Mouse (Mus musculus): Measurements from ENCODE around the gene Fbxo24. TPM values are rescaled to one million over a fixed set of nuclear protein-coding genes. Genes with fewer than 3 reads are reported as not detected.

Fbxo24 gene
- polyA plus RNA-seq, 1 experiment from 2014 or later, result 0.14 TPM

DNA sequence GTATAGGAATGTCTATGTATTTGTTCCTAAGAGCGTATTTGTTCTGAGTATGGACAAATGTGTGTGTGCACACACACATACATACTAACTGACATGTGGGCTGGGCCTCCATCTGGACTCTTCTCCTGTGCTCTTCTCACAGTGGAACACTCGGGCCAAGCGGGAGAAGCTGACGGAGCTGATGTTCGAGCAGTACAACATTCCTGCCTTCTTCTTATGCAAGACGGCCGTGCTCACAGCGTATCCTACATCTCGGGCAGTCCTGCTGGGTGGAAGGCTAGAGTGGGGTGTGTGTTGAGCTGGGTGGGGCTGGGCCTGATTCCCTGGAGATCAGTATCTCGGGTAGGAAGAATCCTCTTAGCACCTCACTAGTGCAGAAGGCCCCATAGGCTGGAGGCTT is 65.8 kb downstream of the Fbxo24 start:
- DNase-seq (ENCODE audit: low spot score), result no peak

Other genes with a start within 250 kb of the Fbxo24 start
- 0.01 and 0.08 TPM in 2 replicates for gene Zan, start 151.9 kb downstream of the Fbxo24 start, polyA plus RNA-seq (2015; fragmentation: Nextera tagmentation; extraction: Ambion mirVana)
- 84.6 and 90.0 TPM in 2 replicates for gene Pop7, start 126.5 kb downstream of the Fbxo24 start, polyA plus RNA-seq (2015; fragmentation: Nextera tagmentation; extraction: Ambion mirVana)
- 10.5 and 15.9 TPM in 2 replicates for gene Gigyf1, start 110.5 kb downstream of the Fbxo24 start, polyA plus RNA-seq (2015; fragmentation: Nextera tagmentation; extraction: Ambion mirVana)
- not detected in 2 replicates for gene Epo, start 95.8 kb downstream of the Fbxo24 start, polyA plus RNA-seq (2015; fragmentation: Nextera tagmentation; extraction: Ambion mirVana)
- gene Gnb2, start 95.5 kb downstream of the Fbxo24 start, polyA plus RNA-seq (2015; fragmentation: Nextera tagmentation; extraction: Ambion mirVana), result 425 and 451 TPM in 2 replicates
- gene Actl6b, start 75.5 kb downstream of the Fbxo24 start, polyA plus RNA-seq (2015; fragmentation: Nextera tagmentation; extraction: Ambion mirVana), result 0.14 TPM in 1 of 2 replicates, not detected in the other
- gene Tfr2, start 59.2 kb downstream of the Fbxo24 start, polyA plus RNA-seq (2015; fragmentation: Nextera tagmentation; extraction: Ambion mirVana), result 0.98 and 1.2 TPM in 2 replicates
- gene Mospd3, start 27.9 kb downstream of the Fbxo24 start, polyA plus RNA-seq (2015; fragmentation: Nextera tagmentation; extraction: Ambion mirVana), result 53.3 and 58.5 TPM in 2 replicates
- 18.6 and 21.1 TPM in 2 replicates for gene Pcolce, start 15.2 kb downstream of the Fbxo24 start, polyA plus RNA-seq (2015; fragmentation: Nextera tagmentation; extraction: Ambion mirVana)
- gene Lrch4, start 119 bp upstream of the Fbxo24 start, polyA plus RNA-seq (2015; fragmentation: Nextera tagmentation; extraction: Ambion mirVana), result 201 and 205 TPM in 2 replicates
- 16.7 and 20.8 TPM in 2 replicates for gene Gm20605, start 173 bp upstream of the Fbxo24 start, polyA plus RNA-seq (2015; fragmentation: Nextera tagmentation; extraction: Ambion mirVana)
- gene Sap25, start 12.3 kb upstream of the Fbxo24 start, polyA plus RNA-seq (2015; fragmentation: Nextera tagmentation; extraction: Ambion mirVana), result 30.0 and 32.9 TPM in 2 replicates
- gene Irs3, start 16.7 kb upstream of the Fbxo24 start, polyA plus RNA-seq (2015; fragmentation: Nextera tagmentation; extraction: Ambion mirVana), result 0.09 TPM in 1 of 2 replicates, not detected in the other
- 109 and 142 TPM in 2 replicates for gene Agfg2, start 55.7 kb upstream of the Fbxo24 start, polyA plus RNA-seq (2015; fragmentation: Nextera tagmentation; extraction: Ambion mirVana)
- gene Nyap1, start 112.6 kb upstream of the Fbxo24 start, polyA plus RNA-seq (2015; fragmentation: Nextera tagmentation; extraction: Ambion mirVana), result 7.2 and 8.8 TPM in 2 replicates
- gene Tsc22d4, start 116.7 kb upstream of the Fbxo24 start, polyA plus RNA-seq (2015; fragmentation: Nextera tagmentation; extraction: Ambion mirVana), result 353 and 419 TPM in 2 replicates
- gene Ppp1r35, start 149.8 kb upstream of the Fbxo24 start, polyA plus RNA-seq (2015; fragmentation: Nextera tagmentation; extraction: Ambion mirVana), result 69.4 and 69.6 TPM in 2 replicates
- gene Mepce, start 158.7 kb upstream of the Fbxo24 start, polyA plus RNA-seq (2015; fragmentation: Nextera tagmentation; extraction: Ambion mirVana), result 13.1 and 17.2 TPM in 2 replicates
- gene Zcwpw1, start 158.8 kb upstream of the Fbxo24 start, polyA plus RNA-seq (2015; fragmentation: Nextera tagmentation; extraction: Ambion mirVana), result 17.7 and 18.6 TPM in 2 replicates
- gene Pilra, start 207.3 kb upstream of the Fbxo24 start, polyA plus RNA-seq (2015; fragmentation: Nextera tagmentation; extraction: Ambion mirVana), result 1.4 and 1.8 TPM in 2 replicates
- gene Pilrb1, start 229.1 kb upstream of the Fbxo24 start, polyA plus RNA-seq (2015; fragmentation: Nextera tagmentation; extraction: Ambion mirVana), result 2.0 and 2.8 TPM in 2 replicates
- gene Pilrb2, start 242.8 kb upstream of the Fbxo24 start, polyA plus RNA-seq (2015; fragmentation: Nextera tagmentation; extraction: Ambion mirVana), result 1.6 and 1.8 TPM in 2 replicates

Data from thymus, postnatal 0 days (tissue).